Mouse (Mus musculus) brain, adult 10 weeks (tissue): Measurements from ENCODE around the gene Ywhab. TPM values are rescaled to one million over a fixed set of nuclear protein-coding genes. Genes with fewer than 3 reads are reported as not detected.

Source experiments
- polyA plus RNA-seq: library from polyadenylated mRNA; stranded (reverse); fragments of 350-450 nt; fragmentation: Illumina TruSeq; extraction: RNeasy Lipid Tissue Mini Kit (QIAGEN cat#74804); gene quantifications from one replicate; pipeline ENCODE4 v1.2.3, GENCODE M21; 2015; ENCODE audit warnings: low read depth, low replicate concordance

Ywhab gene
- polyA plus RNA-seq, result 503 TPM

GRCm38 (mm10) chr2:163994654-163994976, at the start of gene Ywhab:
Ywhab (plus strand) TSS chr2:163994960.

GRCm38 (mm10) chr2:164025150-164025549, 30.4 kb downstream of the Ywhab start, which contains the start of gene Pabpc1l:
Pabpc1l (plus strand) TSS chr2:164025450.

Other genes starting within 250 kb of the Ywhab start
- gene Ada, start 244.7 kb upstream of the Ywhab start, polyA plus RNA-seq, result 0.71 TPM
- 0.58 TPM for gene Ccn5, start 174.1 kb upstream of the Ywhab start, polyA plus RNA-seq
- not detected for gene Kcnk15, start 141.3 kb upstream of the Ywhab start, polyA plus RNA-seq
- 49.0 TPM for gene Rims4, start 76.3 kb upstream of the Ywhab start, polyA plus RNA-seq
- gene Pabpc1l, start 30.5 kb downstream of the Ywhab start, polyA plus RNA-seq, result 0.86 TPM
- 22.5 TPM for gene Stk4, start 75.4 kb downstream of the Ywhab start, polyA plus RNA-seq
- gene Tomm34, start 76.2 kb downstream of the Ywhab start, polyA plus RNA-seq, result 78.4 TPM
- gene Kcns1, start 176.2 kb downstream of the Ywhab start, polyA plus RNA-seq, result 14.4 TPM
- gene Wfdc5, start 187.8 kb downstream of the Ywhab start, polyA plus RNA-seq, result not detected
- gene Wfdc12, start 195.6 kb downstream of the Ywhab start, polyA plus RNA-seq, result not detected
- not detected for gene Wfdc15a, start 205.2 kb downstream of the Ywhab start, polyA plus RNA-seq
- gene Wfdc15b, start 226.7 kb downstream of the Ywhab start, polyA plus RNA-seq, result not detected
- gene Svs2, start 243.5 kb downstream of the Ywhab start, polyA plus RNA-seq, result not detected